Mouse (Mus musculus) Patski (cell line): ENCODE data around the gene Efna4. TPM values are rescaled to one million over a fixed set of nuclear protein-coding genes. Genes with fewer than 3 reads are reported as not detected.

Experiments used
- ATAC-seq: fragments of 100-300 bp; one replicate; pipeline ENCODE4 v1.8.0; 2021
- CTCF ChIA-PET: fragments of 350-600 bp; sonication (Branson Sonifier 250); formaldehyde crosslinking; loops from one replicate; lab custom pipeline; 2022; ENCODE audit warnings: inconsistent platforms; lab: Charles Lee
- POLR2A ChIA-PET: fragments of 350-600 bp; sonication (Branson Sonifier 250); formaldehyde crosslinking; loops from one replicate; lab custom pipeline; 2022; ENCODE audit warnings: antibody characterized with exemption, inconsistent platforms; lab: Charles Lee
- DNase-seq: peaks from one replicate; pipeline ENCODE4 v3.0.0-alpha.2; 2011; ENCODE audit warnings: low read depth, low spot score
- H3K27me3 ChIP-seq: fragments of 371-371 bp; one replicate; pipeline ENCODE4 v1.5.1; 2021
- CTCF ChIP-seq: fragments of 100-300 bp; IDR thresholded peaks from one replicate; pipeline ENCODE4 v1.5.1; 2021
- in situ Hi-C: fragments of 300-500 bp; cut with MboI; formaldehyde crosslinking; loops from 3 replicates; pipeline ENCODE4 v1.11.1; 2018; ENCODE audit warnings: low pct_unique_long_range_greater_than_20kb, mixed read lengths
- polyA plus RNA-seq: library from polyadenylated mRNA; unstranded; gene quantifications from one replicate; pipeline ENCODE4 v1.2.3, GENCODE M21; 2021

The Efna4 gene
- polyA plus RNA-seq, 1 experiment from 2014 or later = 48.7 TPM

DNA sequence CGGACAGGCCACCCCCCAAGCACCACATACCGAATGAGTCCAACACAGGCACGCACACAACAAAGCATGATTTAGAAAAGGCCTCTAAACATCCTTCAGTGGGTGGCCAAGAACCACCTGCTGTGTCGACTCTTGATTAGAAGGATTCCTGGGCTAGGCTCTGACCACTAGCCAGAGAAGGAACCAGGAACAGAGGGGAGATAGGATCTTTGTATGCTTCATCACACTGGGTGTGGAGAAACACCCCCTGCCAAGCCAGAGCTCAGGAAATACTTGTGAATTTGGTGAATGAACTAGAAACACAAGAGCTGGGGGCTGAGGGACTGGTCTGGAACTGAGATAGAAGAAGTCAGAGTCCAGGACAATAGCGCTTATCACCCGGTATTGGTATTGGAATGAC lies 1.3 kb downstream of the Efna4 start:
- ATAC-seq (no peak), DNase-seq (no peak)
- POLR2A ChIA-PET = interaction anchor here (0.9 to 4.8 kb wide), 6 partner anchors 9 to 91 kb away, joined by 3 to 33 read pairs (median 4); partner anchors contain the start of genes Adam15, Efna3, Krtcap2 and Trim46
- no peak for TF ChIP-seq CTCF
- no peaks in the 10 kb centered on the region for H3K27me3 ChIP-seq
- in situ Hi-C loops = loop anchor here (5.0 kb wide), 1 partner anchor 146 kb away; no protein-coding TSS in a partner anchor
- CTCF ChIA-PET = interaction anchor here (1.0 to 3.1 kb wide), 8 partner anchors 11 to 113 kb away, joined by 3 to 22 read pairs (median 6); partner anchors contain the start of gene Efna3

DNA sequence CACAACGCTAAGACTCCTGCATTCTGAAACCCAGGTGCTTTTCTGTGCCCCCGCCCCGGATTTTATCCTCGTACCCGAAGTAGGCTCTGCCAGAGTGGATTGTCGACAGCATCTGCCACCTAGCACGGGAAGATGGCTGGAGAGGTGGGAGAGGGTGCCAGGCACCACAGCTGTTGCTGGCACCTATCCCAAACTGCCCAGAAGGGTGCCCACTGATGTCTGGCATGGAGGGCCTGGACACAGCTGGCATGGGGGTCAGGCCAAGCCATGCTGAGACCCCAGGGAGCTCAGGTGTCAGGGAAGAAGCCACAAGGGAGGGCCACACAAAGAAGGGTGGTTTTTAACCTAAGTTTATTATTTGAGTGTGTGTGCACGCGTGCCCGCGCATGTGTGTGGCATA lies 4.8 kb downstream of the Efna4 start:
- no peak for TF ChIP-seq CTCF
- in situ Hi-C loops = no loop called here

DNA sequence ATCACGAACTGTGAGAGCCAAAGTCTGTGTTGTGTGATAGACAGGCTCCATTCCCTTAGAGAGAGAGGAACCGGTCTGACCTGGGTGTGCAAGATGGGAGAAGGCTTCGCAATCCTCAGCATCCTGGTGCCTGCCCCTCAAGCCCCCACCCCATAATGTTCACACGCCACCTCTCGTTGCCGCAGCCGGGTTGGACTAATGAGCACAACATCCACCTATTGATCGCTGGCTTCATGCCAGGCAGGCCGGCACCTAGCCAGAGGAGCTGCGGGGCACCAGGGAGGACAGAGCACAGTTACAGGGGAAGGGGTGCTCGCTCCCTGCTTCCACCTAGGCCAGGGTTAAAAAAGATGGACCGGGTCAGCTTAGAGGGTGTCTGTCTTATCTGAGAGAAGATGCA lies 5.4 kb downstream of the Efna4 start:
- POLR2A ChIA-PET = no interaction called here
- CTCF ChIA-PET = interaction anchor here (1.3 to 1.5 kb wide), 2 partner anchors 21 to 22 kb away, joined by 3 read pairs; no protein-coding TSS in a partner anchor
- no peaks in the 10 kb centered on the region for H3K27me3 ChIP-seq
- ATAC-seq (no peak), DNase-seq (no peak)
- TF ChIP-seq CTCF = no peak
- in situ Hi-C loops = no loop called here

More for the DNA sequence above, 4.8 kb downstream of the Efna4 start:
- DNase-seq = no peak
- no peaks in the 10 kb centered on the region for H3K27me3 ChIP-seq
- POLR2A ChIA-PET = no interaction called here
- ATAC-seq = no peak
- CTCF ChIA-PET = interaction anchor here (1.5 kb wide), 1 partner anchor 21 kb away, joined by 3 read pairs; no protein-coding TSS in a partner anchor

DNA sequence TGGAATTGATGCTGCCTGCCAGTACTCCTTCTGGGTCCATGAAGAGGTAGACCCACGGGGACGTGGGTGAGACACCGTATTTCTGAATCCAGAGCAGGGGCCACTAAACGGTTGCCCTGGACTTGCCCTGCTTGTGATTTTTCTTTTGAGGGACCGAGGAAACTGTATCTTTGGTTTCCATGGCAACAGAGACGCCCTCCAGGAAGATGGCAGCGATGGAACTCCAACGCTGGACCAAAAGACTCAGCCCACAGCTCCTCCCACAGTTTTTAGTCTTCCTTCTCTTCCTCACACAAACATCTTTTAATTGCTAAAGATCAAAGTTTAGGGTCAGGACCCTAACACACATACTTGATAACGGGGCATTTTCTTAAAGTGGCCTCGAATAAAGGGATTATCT lies 5.8 kb downstream of the Efna4 start:
- POLR2A ChIA-PET = no interaction called here
- ATAC-seq = no peak
- DNase-seq = no peak
- TF ChIP-seq CTCF = no peak
- CTCF ChIA-PET = interaction anchor here (1.3 to 1.5 kb wide), 2 partner anchors 22 kb away, joined by 3 read pairs; no protein-coding TSS in a partner anchor
- in situ Hi-C loops = no loop called here
- H3K27me3 ChIP-seq = no peaks in the 10 kb centered on the region

DNA sequence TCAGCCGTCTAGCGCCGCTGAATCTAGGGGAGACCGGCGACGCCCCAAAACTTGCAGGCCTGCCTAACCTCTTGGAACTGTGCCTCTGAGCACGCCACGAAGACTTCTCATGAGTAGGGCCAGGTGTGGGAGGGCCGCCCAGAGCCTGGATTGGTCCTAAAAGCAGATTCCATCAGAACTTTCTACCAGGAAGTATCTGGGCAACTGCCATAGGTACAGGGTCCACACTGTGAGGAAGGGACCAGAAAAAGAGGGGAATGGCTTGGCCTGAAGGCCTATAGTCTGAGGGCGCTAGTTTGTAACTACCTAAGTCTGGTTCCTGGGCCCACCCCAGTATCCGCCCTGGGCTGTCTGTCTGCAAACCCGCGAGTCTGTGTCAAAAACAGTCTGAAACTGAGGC lies 6.3 kb downstream of the Efna4 start:
- no peak for TF ChIP-seq CTCF
- CTCF ChIA-PET = interaction anchor here (1.3 to 1.5 kb wide), 2 partner anchors 22 to 23 kb away, joined by 3 read pairs; no protein-coding TSS in a partner anchor
- H3K27me3 ChIP-seq = no peaks in the 10 kb centered on the region
- in situ Hi-C loops = no loop called here
- POLR2A ChIA-PET = no interaction called here
- ATAC-seq (no peak), DNase-seq (no peak)

DNA sequence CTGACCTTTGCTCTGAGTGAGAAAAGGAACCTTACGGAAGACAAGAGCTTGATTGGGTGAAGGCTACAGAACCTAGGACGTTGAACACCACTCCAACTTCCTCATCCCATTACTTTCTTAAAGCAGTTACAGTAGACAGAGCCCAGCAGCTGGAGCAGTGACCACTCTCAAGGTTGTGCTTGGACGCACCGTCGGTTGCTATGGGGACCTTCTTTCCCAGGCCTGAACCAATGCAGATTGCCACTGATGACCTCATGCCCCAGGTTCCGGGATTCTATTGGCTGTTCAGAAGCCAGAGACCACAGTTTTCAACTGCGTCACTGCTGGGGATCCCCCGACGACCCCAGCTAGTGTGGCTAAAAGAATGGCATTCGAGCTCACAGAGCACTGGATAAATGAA lies 6.9 kb downstream of the Efna4 start:
- no peak for TF ChIP-seq CTCF

DNA sequence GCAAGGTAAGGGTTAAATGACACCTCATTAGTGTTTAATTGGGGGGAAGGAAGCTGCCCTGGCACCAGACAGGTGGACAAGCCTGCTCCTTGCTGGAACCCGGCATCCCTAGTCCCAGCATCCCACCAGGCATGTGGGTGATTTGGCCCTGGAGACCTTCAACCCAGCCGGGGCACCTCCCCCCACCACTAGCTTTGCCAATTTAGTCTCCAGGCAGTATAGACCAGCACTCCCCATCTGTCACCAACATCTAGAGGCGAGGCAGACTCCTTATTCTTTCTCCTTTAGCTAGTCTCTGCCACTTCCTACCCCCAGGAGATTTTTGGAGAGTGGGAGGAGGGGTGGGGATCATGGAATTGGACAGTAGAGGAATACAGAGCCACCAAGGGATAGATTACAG lies 7.5 kb downstream of the Efna4 start:
- in situ Hi-C loops = no loop called here
- CTCF ChIA-PET = interaction anchor here (1.4 to 1.6 kb wide), 2 partner anchors 13 to 22 kb away, joined by 4 to 7 read pairs; no protein-coding TSS in a partner anchor
- ATAC-seq (no peak), DNase-seq (no peak)
- peaks cover 8% of the 10 kb centered on the region for H3K27me3 ChIP-seq
- no peak for TF ChIP-seq CTCF
- POLR2A ChIA-PET = no interaction called here

More for the DNA sequence above, 6.9 kb downstream of the Efna4 start:
- POLR2A ChIA-PET = no interaction called here
- H3K27me3 ChIP-seq = peaks cover 2% of the 10 kb centered on the region
- DNase-seq = no peak
- in situ Hi-C loops = no loop called here
- CTCF ChIA-PET = interaction anchor here (1.3 to 1.6 kb wide), 2 partner anchors 14 to 23 kb away, joined by 3 to 7 read pairs; no protein-coding TSS in a partner anchor
- no peak for ATAC-seq

DNA sequence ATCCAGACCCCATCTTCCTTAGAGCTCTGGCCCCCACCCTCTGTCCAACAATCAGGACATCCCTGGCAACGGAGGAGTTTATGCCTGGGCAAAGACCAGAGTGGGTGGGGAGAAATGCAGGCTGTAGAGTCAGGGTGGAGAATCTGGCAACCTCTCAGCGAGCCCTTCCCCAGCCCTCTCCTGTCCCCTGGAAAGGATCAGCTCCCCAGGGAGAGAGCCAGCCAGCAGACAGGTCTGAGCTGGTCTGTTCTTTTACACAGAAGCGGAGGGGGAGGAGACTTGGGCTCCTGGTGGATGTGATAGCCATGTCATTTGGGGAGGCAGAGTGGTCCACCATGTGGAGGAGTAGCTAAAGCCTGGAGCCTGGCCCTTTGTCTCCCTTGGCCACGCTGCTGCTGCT lies 9.2 kb downstream of the Efna4 start:
- ChIA-PET POLR2A (interaction anchor here (0.6 kb wide), 2 partner anchors 17 to 20 kb away, joined by 3 to 5 read pairs; no protein-coding TSS in a partner anchor), CTCF (interaction anchor here (0.9 to 1.2 kb wide), 2 partner anchors 11 to 98 kb away, joined by 3 to 4 read pairs; no protein-coding TSS in a partner anchor)
- in situ Hi-C loops = no loop called here
- TF ChIP-seq CTCF = no peak
- peaks cover 10% of the 10 kb centered on the region for H3K27me3 ChIP-seq
- ATAC-seq (no peak), DNase-seq (no peak)

DNA sequence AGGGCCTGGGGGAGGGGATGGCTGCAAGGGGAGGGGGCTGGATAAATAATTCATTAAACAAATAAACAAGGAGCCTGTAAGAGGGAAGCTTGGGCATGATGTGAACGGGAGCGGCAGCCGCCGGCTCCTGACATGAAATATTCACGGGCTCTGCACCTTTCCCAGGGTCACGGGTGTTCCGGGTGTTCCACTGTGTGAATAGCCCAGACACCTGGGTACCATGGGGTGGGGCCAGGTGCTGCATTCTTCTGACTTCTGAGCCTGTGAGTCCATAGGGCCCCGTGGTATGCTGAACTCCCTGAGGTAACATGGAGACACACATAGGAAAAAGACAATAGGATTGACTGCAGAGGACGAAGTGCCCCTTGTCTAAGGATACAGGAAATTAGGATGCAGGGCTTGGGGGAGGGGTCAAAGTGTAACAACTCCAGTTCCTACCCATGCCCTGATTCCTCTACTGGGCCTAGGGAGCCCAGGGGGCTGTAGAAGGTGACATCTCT lies 10.4 kb downstream of the Efna4 start:
- POLR2A ChIA-PET = interaction anchor here (0.6 to 1.6 kb wide), 3 partner anchors 9 to 153 kb away, joined by 3 to 5 read pairs (median 4); no protein-coding TSS in a partner anchor
- ATAC-seq (no peak), DNase-seq (no peak)
- TF ChIP-seq CTCF = no peak
- H3K27me3 ChIP-seq = peaks cover 10% of the 10 kb centered on the region
- CTCF ChIA-PET = interaction anchor here (0.9 to 1.0 kb wide), 2 partner anchors 12 to 19 kb away, joined by 3 read pairs; no protein-coding TSS in a partner anchor
- in situ Hi-C loops = no loop called here

DNA sequence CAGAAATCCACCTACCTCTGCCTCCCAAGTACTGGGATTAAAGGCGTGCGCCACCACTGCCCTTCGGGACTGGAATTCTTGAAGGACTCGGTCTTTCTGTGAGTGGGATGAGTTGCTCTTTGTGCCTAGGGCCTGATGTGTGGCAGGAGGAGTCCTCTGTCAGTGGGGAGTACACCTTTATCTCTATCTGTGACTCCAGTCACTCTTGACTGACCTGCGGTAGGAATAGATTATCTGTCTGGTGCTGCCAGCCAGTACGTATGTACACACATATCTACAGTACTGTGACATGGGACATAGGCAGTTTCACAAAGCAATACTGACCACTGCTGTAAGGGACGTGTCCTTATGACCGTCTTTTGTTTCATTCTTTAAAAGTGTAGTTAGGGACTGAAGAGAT lies 11.9 kb downstream of the Efna4 start:
- peaks cover 13% of the 10 kb centered on the region for H3K27me3 ChIP-seq

More for the DNA sequence above, 11.9 kb downstream of the Efna4 start:
- no peak for TF ChIP-seq CTCF
- DNase-seq (no peak), ATAC-seq (no peak)
- CTCF ChIA-PET = interaction anchor here (1.5 kb wide), 1 partner anchor 11 kb away, joined by 6 read pairs; no protein-coding TSS in a partner anchor
- in situ Hi-C loops = no loop called here
- POLR2A ChIA-PET = no interaction called here
